Mouse (Mus musculus): ENCODE measurements at regions not wholly inside any gene's neighbourhood (a gene's known extent, or its start where the extent isn't known, plus 50 kb on each side); places are given as distances from the start of the nearest gene placed in this dataset.

DNA sequence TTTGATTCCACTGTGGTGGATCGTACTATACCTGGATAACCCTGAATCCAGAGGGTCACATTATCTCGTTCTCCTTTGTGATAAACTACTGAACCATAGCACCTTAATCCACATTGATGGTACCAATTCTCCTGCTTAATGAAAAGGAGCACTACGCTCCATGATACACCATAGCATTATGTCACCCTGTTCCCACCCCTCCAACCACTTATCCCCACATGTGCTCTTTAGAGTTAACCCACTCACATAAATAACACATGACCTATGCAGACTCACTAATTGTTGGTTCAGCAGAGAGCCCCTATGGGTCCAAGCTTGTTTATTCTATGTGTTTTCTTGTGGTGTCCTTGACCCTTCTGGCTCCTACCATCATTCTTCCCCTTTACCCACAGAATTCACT is 405.8 kb downstream of the Dthd1 start:
- no peak for TF ChIP-seq CTCF (conservative IDR thresholded peaks at IDR 0.05 in 1 of 2, IDR thresholded peaks at IDR 0.05 in 1 of 2; ENCODE audit: low read depth in 2 of 2, low read length in 2 of 2)
- TF ChIP-seq ZNF384 (IDR thresholded peaks at IDR 0.05; ENCODE audit: low read depth, low read length): no peak
- no peak for TF ChIP-seq SMC3 (IDR thresholded peaks at IDR 0.05; ENCODE audit: low read depth, low read length)
- no peak for TF ChIP-seq POLR2A (IDR thresholded peaks at IDR 0.05; ENCODE audit: low read depth, low read length)
- no peak for TF ChIP-seq MXI1 (IDR thresholded peaks at IDR 0.05; ENCODE audit: low read depth, low read length)
- no peak for TF ChIP-seq MAX (IDR thresholded peaks at IDR 0.05; ENCODE audit: low read length)
- no peak for TF ChIP-seq EP300 (IDR thresholded peaks at IDR 0.05; ENCODE audit: low read length)
- TF ChIP-seq ETS1 (conservative IDR thresholded peaks at IDR 0.05; ENCODE audit: low read depth, low read length): no peak
- TF ChIP-seq BHLHE40 (IDR thresholded peaks at IDR 0.05; ENCODE audit: low read depth, low read length): no peak
- TF ChIP-seq POLR2AphosphoS2 (IDR thresholded peaks at IDR 0.05; ENCODE audit: low read depth, low read length): no peak
- TF ChIP-seq USF1 (IDR thresholded peaks at IDR 0.05; ENCODE audit: low read depth, low read length): no peak
- no peak for TF ChIP-seq CHD1 (IDR thresholded peaks at IDR 0.05; ENCODE audit: low read depth, low read length)
- no peak for TF ChIP-seq USF2 (conservative IDR thresholded peaks at IDR 0.05; ENCODE audit: low read depth, low read length)
- TF ChIP-seq JUND (conservative IDR thresholded peaks at IDR 0.05; ENCODE audit: low read depth, low read length): no peak

Data from CH12.LX (cell line).